Mouse (Mus musculus) heart, embryonic 10.5 days (tissue): ENCODE data around the gene Eri3. TPM values are rescaled to one million over a fixed set of nuclear protein-coding genes. Genes with fewer than 3 reads are reported as not detected.
A peak's percentile ranks its signal among the peaks of the same experiment; 100 is the strongest.

Experiments used
- DNase-seq: peaks from one replicate; pipeline ENCODE4 v3.0.0-alpha.2; 2017; ENCODE audit warnings: low spot score
- H3K27ac ChIP-seq: fragments of 300-500 bp; sonication (generic); 2 replicates; pipeline ENCODE4 v1.5.1; 2016; ENCODE audit warnings: mild to moderate bottlenecking
- H3K27me3 ChIP-seq: fragments of 300-500 bp; sonication (generic); 2 replicates; pipeline ENCODE4 v1.6.1; 2016; ENCODE audit warnings: mild to moderate bottlenecking; ENCODE audit not compliant: poor library complexity, insufficient read depth, severe bottlenecking
- H3K36me3 ChIP-seq: fragments of 300-500 bp; sonication (generic); 2 replicates; pipeline ENCODE4 v1.6.1; 2016; ENCODE audit warnings: mild to moderate bottlenecking, moderate library complexity
- H3K4me1 ChIP-seq: fragments of 300-500 bp; sonication (generic); 2 replicates; pipeline ENCODE4 v1.6.1; 2016; ENCODE audit warnings: mild to moderate bottlenecking
- H3K4me3 ChIP-seq: fragments of 300-500 bp; sonication (generic); 2 replicates; pipeline ENCODE4 v1.5.1; 2016; ENCODE audit warnings: mild to moderate bottlenecking, moderate library complexity
- H3K9me3 ChIP-seq: fragments of 300-500 bp; sonication (generic); 2 replicates; pipeline ENCODE4 v1.6.1; 2016; ENCODE audit warnings: mild to moderate bottlenecking, moderate library complexity
- WGBS: fragments of 180-500 bp; shearing (Covaris S2); methylation state at CpG from one replicate; pipeline ENCODE4 v1.1.7; 2016; 5-methylcytosine and 5-hydroxymethylcytosine counted together
- polyA plus RNA-seq: library from polyadenylated mRNA; unstranded; fragments of >200 nt; fragmentation: Nextera tagmentation; extraction: Ambion mirVana; gene quantifications from 2 replicates; pipeline ENCODE4 v1.2.1, GENCODE M21; 2016

The Eri3 gene
- polyA plus RNA-seq = 108 and 118 TPM in 2 replicates

DNA sequence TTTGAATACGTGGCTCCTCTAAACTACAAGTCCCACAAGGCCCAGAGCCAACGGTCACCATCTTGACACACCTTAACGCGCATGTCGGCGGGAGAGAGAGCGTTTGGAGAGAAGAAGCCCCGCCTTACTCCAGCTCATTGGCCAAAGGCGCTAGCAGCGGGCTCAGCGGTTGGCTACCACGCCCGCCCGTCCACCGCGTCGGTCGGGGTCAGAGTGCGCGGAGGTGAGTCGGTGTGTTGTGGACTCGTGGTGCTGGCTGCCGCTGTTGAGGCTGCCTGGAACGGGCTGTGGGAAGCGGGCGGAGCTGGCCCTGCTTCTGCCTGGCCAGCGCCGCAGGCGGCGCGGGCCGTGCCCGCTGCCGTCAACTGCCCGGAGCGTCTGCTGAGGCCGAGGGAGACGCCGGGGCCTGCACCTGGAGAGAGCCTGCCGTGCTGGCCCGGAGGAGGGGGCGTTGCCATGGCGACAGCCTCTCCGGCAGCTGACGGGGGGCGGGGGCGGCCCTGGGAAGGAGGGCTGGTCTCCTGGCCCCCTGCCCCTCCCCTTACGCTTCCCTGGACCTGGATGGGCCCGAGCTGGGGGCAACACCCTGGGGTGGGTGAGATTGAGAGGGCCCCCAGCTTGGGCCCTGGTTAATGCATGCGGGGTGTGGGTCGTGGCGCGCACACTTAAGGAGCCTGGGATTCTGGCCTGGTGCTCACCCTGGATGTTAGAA is at the start of gene Eri3:
TSS of gene Eri3 (plus strand) at position 226 of the 712 bp plus-strand sequence.
- H3K4me1 ChIP-seq = peaks cover 22% of the 10 kb centered on the region
- no peaks in the 10 kb centered on the region for H3K36me3 ChIP-seq
- peak within 1 kb of the TSS; percentile 93 for H3K4me3 ChIP-seq
- 0% methylated on average over 46 of the region's 53 CpGs for WGBS
- DNase-seq = peak; percentile 100
- no peaks in the 10 kb centered on the region for H3K9me3 ChIP-seq
- H3K27me3 ChIP-seq = no peaks in the 10 kb centered on the region
- H3K27ac ChIP-seq = peak within 1 kb of the TSS; percentile 94

- Histone ChIP-seq H3K36me3 (no peaks in the 10 kb centered on the region), H3K9me3 (no peaks in the 10 kb centered on the region), H3K4me3 (no peak overlapping the region), H3K27me3 (no peaks in the 10 kb centered on the region), H3K27ac (no peak overlapping the region), H3K4me1 (no peaks in the 10 kb centered on the region)
- 87% methylated on average over 4 of the region's 4 CpGs for WGBS
- DNase-seq = no peak
Observed at GRCm38 (mm10) chr4:117518246-117518645, 31.9 kb upstream of the Eri3 start.

- Histone ChIP-seq H3K27ac (no peak overlapping the region), H3K4me3 (no peak overlapping the region), H3K27me3 (peaks cover 12% of the 10 kb centered on the region), H3K36me3 (no peaks in the 10 kb centered on the region), H3K9me3 (no peaks in the 10 kb centered on the region), H3K4me1 (no peaks in the 10 kb centered on the region)
- DNase-seq = no peak
- WGBS = 61% methylated on average over 2 of the region's 2 CpGs
Observed at GRCm38 (mm10) chr4:117521350-117521749, 28.8 kb upstream of the Eri3 start.

DNA sequence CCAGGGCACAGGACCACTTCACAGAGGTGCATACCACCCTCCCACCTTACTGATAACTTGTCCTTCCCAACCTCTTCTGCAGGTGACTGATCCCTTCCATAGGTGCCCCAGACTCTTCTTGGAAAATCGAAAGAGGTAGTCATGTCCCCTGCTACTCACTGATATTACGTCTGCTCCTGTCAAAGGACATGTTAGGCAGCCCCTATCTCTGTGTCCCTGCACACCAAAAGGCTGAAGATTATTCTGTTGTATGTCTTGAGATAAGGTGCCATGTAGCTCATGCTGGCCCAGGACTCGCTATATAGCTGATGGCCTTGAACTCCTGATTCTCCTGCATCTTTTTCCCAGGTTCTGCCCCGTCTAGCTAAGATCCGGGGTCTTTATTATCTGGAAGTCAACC is 24.2 kb upstream of the Eri3 start:
- Histone ChIP-seq H3K27me3 (peaks cover 42% of the 10 kb centered on the region), H3K9me3 (no peaks in the 10 kb centered on the region), H3K4me3 (no peak overlapping the region), H3K36me3 (no peaks in the 10 kb centered on the region), H3K4me1 (0 out of 2 replicates have a peak, but pooled peaks cover 3% of the 10 kb centered on the region), H3K27ac (no peak overlapping the region)
- DNase-seq = no peak
- WGBS = 85% methylated on average over 5 of the region's 5 CpGs

DNA sequence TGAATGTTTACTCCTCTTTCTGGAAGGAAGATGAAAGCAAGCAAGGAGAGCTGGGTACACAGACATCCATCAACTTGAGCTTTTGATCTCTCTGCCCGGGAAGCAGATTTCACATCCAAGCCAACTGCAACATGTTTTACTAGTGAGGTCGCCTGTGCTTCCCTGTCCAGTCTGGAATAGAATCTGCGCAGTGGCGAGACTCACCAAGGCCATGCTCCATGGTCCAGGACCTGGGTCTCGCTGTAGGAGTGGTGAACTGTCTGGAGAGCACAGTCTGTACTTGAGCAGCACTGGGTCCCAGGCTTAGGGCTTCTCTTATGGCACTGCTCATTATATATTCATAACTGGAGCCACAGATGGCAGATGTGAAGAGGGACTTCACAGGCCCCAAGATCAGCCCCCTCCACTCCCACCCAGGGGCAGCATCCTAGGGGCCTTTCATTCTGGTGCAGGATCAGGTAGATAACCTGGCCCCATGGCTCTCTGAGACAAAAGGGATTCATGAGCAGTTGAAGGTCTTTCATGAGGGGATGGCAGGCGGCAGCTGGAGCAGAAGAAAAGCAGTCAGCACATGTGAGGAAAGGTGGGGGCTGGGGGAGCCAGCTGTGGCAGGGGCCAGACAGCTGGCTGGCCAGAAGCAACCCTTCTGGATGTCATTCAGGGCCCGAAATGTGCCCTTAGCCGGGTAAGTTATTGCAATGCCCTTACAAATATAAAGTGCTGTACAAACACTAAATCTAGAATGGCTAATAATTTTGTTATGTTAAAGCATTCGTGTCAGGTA is 22.9 kb upstream of the Eri3 start:
- no peak overlapping the region for H3K4me3 ChIP-seq
- H3K36me3 ChIP-seq = no peaks in the 10 kb centered on the region
- H3K27ac ChIP-seq = no peak overlapping the region

DNA sequence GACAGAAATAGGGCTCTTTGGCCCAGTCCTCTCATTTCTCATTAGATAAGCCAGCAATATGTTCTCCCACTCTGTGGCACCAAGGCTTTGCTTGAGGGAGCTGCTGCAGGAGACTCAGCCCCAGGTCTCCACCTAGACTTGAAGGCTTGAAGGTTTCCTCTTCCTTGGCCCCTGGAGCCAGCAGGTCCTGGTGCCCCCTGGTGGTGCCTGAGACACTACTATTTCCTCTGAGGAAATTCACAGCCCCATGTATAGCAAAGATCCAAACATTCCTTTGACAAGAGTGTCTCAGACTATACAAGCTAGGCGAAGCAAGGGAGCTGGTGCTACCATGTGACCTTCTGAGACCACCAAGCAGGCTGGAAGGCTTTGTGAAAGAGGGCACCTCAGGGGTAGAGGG is 22.2 kb upstream of the Eri3 start:
- Histone ChIP-seq H3K4me1 (0 out of 2 replicates have a peak, but pooled peaks cover 3% of the 10 kb centered on the region), H3K27ac (no peak overlapping the region), H3K9me3 (no peaks in the 10 kb centered on the region), H3K36me3 (no peaks in the 10 kb centered on the region), H3K4me3 (no peak overlapping the region), H3K27me3 (peaks cover 42% of the 10 kb centered on the region)
- peak; percentile 77 for DNase-seq
- WGBS = 18% methylated on average over 1 of the region's 1 CpGs

More for the DNA sequence above, 22.9 kb upstream of the Eri3 start:
- DNase-seq = no peak
- H3K9me3 ChIP-seq = no peaks in the 10 kb centered on the region
- WGBS = 62% methylated on average over 9 of the region's 9 CpGs
- H3K4me1 ChIP-seq = 0 out of 2 replicates have a peak, but pooled peaks cover 3% of the 10 kb centered on the region
- peaks cover 42% of the 10 kb centered on the region for H3K27me3 ChIP-seq

- 75% methylated on average over 4 of the region's 4 CpGs for WGBS
- H3K27me3 ChIP-seq = peaks cover 42% of the 10 kb centered on the region
- DNase-seq = no peak
- no peak overlapping the region for H3K4me3 ChIP-seq
- H3K27ac ChIP-seq = no peak overlapping the region
- 0 out of 2 replicates have a peak, but pooled peaks cover 3% of the 10 kb centered on the region for H3K4me1 ChIP-seq
- H3K36me3 ChIP-seq = no peaks in the 10 kb centered on the region
- H3K9me3 ChIP-seq = no peaks in the 10 kb centered on the region
Observed at GRCm38 (mm10) chr4:117529843-117530242, 20.3 kb upstream of the Eri3 start.

- no peak overlapping the region for H3K27ac ChIP-seq
- WGBS = 69% methylated on average over 9 of the region's 9 CpGs
- H3K9me3 ChIP-seq = no peaks in the 10 kb centered on the region
- H3K27me3 ChIP-seq = no peaks in the 10 kb centered on the region
- H3K4me3 ChIP-seq = no peak overlapping the region
- no peaks in the 10 kb centered on the region for H3K4me1 ChIP-seq
- DNase-seq = no peak
- H3K36me3 ChIP-seq = no peaks in the 10 kb centered on the region
Observed at GRCm38 (mm10) chr4:117535496-117536200, 14.5 kb upstream of the Eri3 start.

DNA sequence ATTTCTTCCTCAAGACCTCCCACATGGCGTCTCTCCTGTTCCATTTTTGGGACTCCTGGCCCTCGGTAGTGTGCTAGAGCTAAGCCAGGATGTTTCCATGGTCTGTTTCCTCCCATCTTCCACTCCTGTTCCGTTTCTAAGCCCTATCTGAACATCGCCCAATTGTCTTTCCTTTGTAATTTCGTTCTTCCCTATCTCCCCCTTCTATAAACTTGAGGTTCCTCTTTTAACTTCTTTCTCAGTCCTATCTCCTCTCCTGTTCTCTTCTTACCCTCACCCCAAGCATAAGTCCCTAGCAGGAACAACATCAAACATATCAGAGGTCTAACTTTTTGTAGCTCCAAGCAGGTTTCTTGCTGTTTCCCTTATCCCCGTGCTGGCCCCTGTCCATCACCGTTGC is 13.2 kb upstream of the Eri3 start:
- DNase-seq = no peak
- Histone ChIP-seq H3K27me3 (no peaks in the 10 kb centered on the region), H3K9me3 (no peaks in the 10 kb centered on the region), H3K27ac (no peak overlapping the region), H3K36me3 (no peaks in the 10 kb centered on the region), H3K4me1 (no peaks in the 10 kb centered on the region), H3K4me3 (no peak overlapping the region)
- WGBS = 76% methylated on average over 7 of the region's 7 CpGs

DNA sequence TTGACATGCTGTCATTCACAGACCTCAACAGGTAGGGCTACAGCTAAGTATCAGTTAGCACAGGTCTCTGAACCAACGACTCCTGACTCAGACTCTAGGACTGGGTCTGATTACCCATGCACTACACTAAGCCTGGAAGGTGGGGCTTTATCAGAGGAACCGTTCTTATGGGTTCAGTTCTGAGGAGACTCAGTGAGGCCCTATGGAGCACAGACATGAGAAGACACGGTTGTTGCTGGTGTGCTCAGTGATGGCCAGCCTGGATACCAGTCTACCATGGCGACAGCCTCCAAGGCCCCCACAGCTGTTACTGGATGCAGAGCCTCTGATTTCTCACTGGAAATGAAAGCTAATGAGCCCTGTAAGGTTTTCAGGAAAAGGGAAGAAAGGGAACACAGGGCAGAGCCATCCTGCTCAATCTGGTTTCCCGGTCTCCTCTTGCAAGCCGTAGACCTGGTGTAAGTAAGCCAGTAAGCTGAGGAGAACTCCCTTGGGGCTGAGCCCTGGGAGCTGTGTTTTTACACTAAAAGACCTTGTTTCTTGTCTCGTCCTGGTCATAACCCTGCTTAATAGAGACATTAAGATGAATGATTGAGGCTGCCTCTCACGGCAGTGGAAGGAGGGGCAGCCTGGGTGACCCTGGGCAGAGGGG is 10.7 kb upstream of the Eri3 start:
- Histone ChIP-seq H3K36me3 (no peaks in the 10 kb centered on the region), H3K27ac (no peak overlapping the region), H3K27me3 (no peaks in the 10 kb centered on the region), H3K9me3 (no peaks in the 10 kb centered on the region), H3K4me3 (no peak overlapping the region), H3K4me1 (no peaks in the 10 kb centered on the region)
- 77% methylated on average over 8 of the region's 8 CpGs for WGBS
- no peak for DNase-seq

GRCm38 (mm10) chr4:117540571-117540970 is 9.6 kb upstream of the Eri3 start:
- 79% methylated on average over 5 of the region's 5 CpGs for WGBS
- H3K9me3 ChIP-seq = no peaks in the 10 kb centered on the region
- no peak overlapping the region for H3K4me3 ChIP-seq
- no peaks in the 10 kb centered on the region for H3K36me3 ChIP-seq
- DNase-seq = no peak
- H3K27ac ChIP-seq = no peak overlapping the region
- no peaks in the 10 kb centered on the region for H3K4me1 ChIP-seq
- no peaks in the 10 kb centered on the region for H3K27me3 ChIP-seq

- no peak for DNase-seq
- 0 out of 2 replicates have a peak, but pooled peaks cover 5% of the 10 kb centered on the region for H3K4me1 ChIP-seq
- no peaks in the 10 kb centered on the region for H3K9me3 ChIP-seq
- no peak overlapping the region for H3K4me3 ChIP-seq
- no peaks in the 10 kb centered on the region for H3K27me3 ChIP-seq
- H3K36me3 ChIP-seq = no peaks in the 10 kb centered on the region
- H3K27ac ChIP-seq = no peak overlapping the region
- 84% methylated on average over 3 of the region's 3 CpGs for whole genome bisulfite sequencing
Observed at GRCm38 (mm10) chr4:117545448-117545847, 4.7 kb upstream of the Eri3 start.
